Mouse (Mus musculus) forelimb bud, embryonic 11.5 days (tissue): ENCODE measurements at regions not wholly inside any gene's neighbourhood (a gene's known extent, or its start where the extent isn't known, plus 50 kb on each side); places are given as distances from the start of the nearest gene placed in this dataset.

ENCODE experiments used
- DNase-seq: peaks from one replicate; pipeline ENCODE4 v3.0.0-alpha.2; 2012; ENCODE audit warnings: low read depth, low spot score

- no peak for DNase-seq
Measured at GRCm38 (mm10) chr5:64535546-64535945, 267.6 kb upstream of the Klf3 start.

GRCm38 (mm10) chr5:64536393-64537112, 266.6 kb upstream of the Klf3 start:
- DNase-seq: peak; percentile 40

GRCm38 (mm10) chr5:64537113-64537780, 265.9 kb upstream of the Klf3 start:
- no peak for DNase-seq

GRCm38 (mm10) chr5:64541765-64542164, 261.4 kb upstream of the Klf3 start:
- DNase-seq: no peak

GRCm38 (mm10) chr5:64555931-64556330, 247.3 kb upstream of the Klf3 start:
- DNase-seq: no peak

GRCm38 (mm10) chr5:64566451-64567390, 236.5 kb upstream of the Klf3 start:
- no peak for DNase-seq

GRCm38 (mm10) chr5:64567813-64568212, 235.4 kb upstream of the Klf3 start:
- DNase-seq: no peak

- DNase-seq: no peak
Measured at GRCm38 (mm10) chr5:64568294-64568693, 234.9 kb upstream of the Klf3 start.

GRCm38 (mm10) chr5:64574386-64574785, 228.8 kb upstream of the Klf3 start:
- DNase-seq: no peak

- DNase-seq: peak; percentile 40
Measured at GRCm38 (mm10) chr5:64575896-64576295, 227.3 kb upstream of the Klf3 start.

- no peak for DNase-seq
Measured at GRCm38 (mm10) chr5:64576426-64577262, 226.5 kb upstream of the Klf3 start.

- DNase-seq: no peak
Measured at GRCm38 (mm10) chr5:64577424-64577823, 225.8 kb upstream of the Klf3 start.

GRCm38 (mm10) chr5:64578536-64578935, 224.7 kb upstream of the Klf3 start:
- no peak for DNase-seq

- DNase-seq: no peak
Measured at GRCm38 (mm10) chr5:64579086-64579485, 224.1 kb upstream of the Klf3 start.

- peak; percentile 40 for DNase-seq
Measured at GRCm38 (mm10) chr5:64579494-64580339, 223.5 kb upstream of the Klf3 start.

GRCm38 (mm10) chr5:64580340-64580723, 222.9 kb upstream of the Klf3 start:
- DNase-seq: no peak

- DNase-seq: no peak
Measured at GRCm38 (mm10) chr5:64580786-64581445, 222.3 kb upstream of the Klf3 start.

- DNase-seq: no peak
Measured at GRCm38 (mm10) chr5:64581461-64581860, 221.7 kb upstream of the Klf3 start.

- no peak for DNase-seq
Measured at GRCm38 (mm10) chr5:64582031-64582430, 221.2 kb upstream of the Klf3 start.

GRCm38 (mm10) chr5:64584308-64584707, 218.9 kb upstream of the Klf3 start:
- no peak for DNase-seq
